Mouse (Mus musculus) ES-E14 (cell line): Measurements from ENCODE around the gene Eps8l2. TPM values are rescaled to one million over a fixed set of nuclear protein-coding genes. Genes with fewer than 3 reads are reported as not detected.

Source experiments
- DNase-seq: peaks from one replicate; pipeline ENCODE4 v3.0.0-alpha.2; 2013; ENCODE audit warnings: low read depth, low spot score
- H3K27ac ChIP-seq: 2 replicates; pipeline ENCODE4 v1.5.1; 2012; ENCODE audit warnings: low read depth, mild to moderate bottlenecking, low read length, moderate library complexity, mixed read lengths; ENCODE audit not compliant: poor library complexity, insufficient read depth, severe bottlenecking
- H3K36me3 ChIP-seq: 2 replicates; pipeline ENCODE4 v1.6.1; 2012; ENCODE audit warnings: mild to moderate bottlenecking, low read length, moderate library complexity, mixed read lengths; ENCODE audit not compliant: control insufficient read depth, poor library complexity, insufficient read depth, severe bottlenecking
- H3K4me1 ChIP-seq, 2 experiments: fragments of 150-350 bp in 1 of 2; sonication (generic) in 1 of 2; 2 replicates each; pipeline ENCODE4 v1.6.1; 2012; ENCODE audit warnings: low read length in 2 of 2, mild to moderate bottlenecking in 1 of 2, mixed read lengths in 1 of 2; ENCODE audit not compliant: control insufficient read depth in 2 of 2, insufficient read depth in 2 of 2, poor library complexity in 1 of 2
- H3K4me3 ChIP-seq, 2 experiments: fragments of 150-350 bp in 1 of 2; sonication (generic) in 1 of 2; 2 replicates each; pipeline ENCODE4 v1.5.1; 2012; ENCODE audit warnings: low read length in 2 of 2, low read depth in 1 of 2, mild to moderate bottlenecking in 1 of 2, mixed read lengths in 1 of 2; ENCODE audit not compliant: insufficient read depth in 1 of 2, poor library complexity in 1 of 2, severe bottlenecking in 1 of 2
- H3K9ac ChIP-seq: 2 replicates; pipeline ENCODE4 v1.6.1; 2012; ENCODE audit warnings: low read depth, mild to moderate bottlenecking, low read length, mixed read lengths; ENCODE audit not compliant: poor library complexity, insufficient read depth, severe bottlenecking
- H3K9me3 ChIP-seq: fragments of 150-350 bp; sonication (generic); 2 replicates; pipeline ENCODE4 v1.6.1; 2012; ENCODE audit warnings: low read depth, mild to moderate bottlenecking, low read length; ENCODE audit not compliant: control insufficient read depth, insufficient read depth
- CHD2 ChIP-seq: IDR thresholded peaks from 2 replicates; pipeline ENCODE4 v1.6.1; 2014; ENCODE audit warnings: mild to moderate bottlenecking, low read depth, low read length, inconsistent platforms
- HCFC1 ChIP-seq: IDR thresholded peaks from 2 replicates; pipeline ENCODE4 v1.6.1; 2012; ENCODE audit warnings: low read length, inconsistent platforms, borderline replicate concordance; ENCODE audit not compliant: insufficient read depth
- MAFK ChIP-seq: IDR thresholded peaks from 2 replicates; pipeline ENCODE4 v1.6.1; 2014; ENCODE audit warnings: mild to moderate bottlenecking, low read depth, low read length, inconsistent platforms; ENCODE audit not compliant: insufficient read depth
- ZC3H11A ChIP-seq: IDR thresholded peaks from 2 replicates; pipeline ENCODE4 v1.6.1; 2012; ENCODE audit warnings: low read depth, mild to moderate bottlenecking, inconsistent platforms, low read length, borderline replicate concordance
- ZNF384 ChIP-seq: IDR thresholded peaks from 2 replicates; pipeline ENCODE4 v1.6.1; 2012; ENCODE audit warnings: low read depth, low read length, inconsistent platforms
- in situ Hi-C, 2 experiments: fragments of 600-800 bp; cut with MboI; formaldehyde crosslinking; loops; one replicate each; pipeline ENCODE4 v1.15.1; 2025; ENCODE audit warnings: low sequenced_read_pairs in 2 of 2, inconsistent platforms in 1 of 2; ENCODE audit not compliant: unreplicated experiment in 2 of 2
- total RNA-seq: library from RNA; depleted of rRNA; stranded (reverse); fragments of 300-350 nt; gene quantifications from 2 replicates; pipeline ENCODE4 v1.2.3, GENCODE M21; 2012; rRNA removed

Eps8l2 gene
- total RNA-seq, 1 experiment: 10.4 TPM

DNA sequence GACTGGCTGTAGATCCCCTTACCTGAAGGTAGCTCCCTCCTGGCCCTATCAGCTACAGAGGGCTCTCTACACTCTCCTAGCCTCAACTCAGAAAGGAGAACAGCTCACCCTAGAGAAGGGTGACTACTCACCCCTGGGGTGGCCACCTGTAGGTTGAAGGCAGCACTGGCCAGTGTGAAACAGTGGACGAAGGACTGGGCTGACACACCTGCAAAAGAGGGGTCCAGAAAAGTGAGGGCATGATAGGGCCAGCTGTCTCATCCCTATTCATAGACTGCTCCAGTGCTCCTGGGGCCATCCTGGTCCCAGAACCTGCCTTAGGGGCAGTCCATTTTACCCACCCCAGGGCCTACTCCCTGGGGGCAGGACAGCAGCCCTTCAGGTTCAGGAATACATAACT, 73.0 kb downstream of the Eps8l2 start:
- H3K27ac ChIP-seq: no peak overlapping the region
- peaks cover 12% of the 10 kb centered on the region; the same call in 1 of the 2 replicates for H3K36me3 ChIP-seq
- H3K4me3 ChIP-seq: no peak overlapping the region
- in situ Hi-C loops: no loop called here
- H3K9me3 ChIP-seq: no peaks in the 10 kb centered on the region
- H3K4me1 ChIP-seq: peaks cover 6 to 11% of the 10 kb centered on the region in 2 experiments; a peak in 3 of 4 replicates
- TF ChIP-seq ZC3H11A: no peak
- TF ChIP-seq CHD2: no peak
- no peak for TF ChIP-seq MAFK
- no peak for TF ChIP-seq ZNF384
- no peak for TF ChIP-seq HCFC1
- H3K9ac ChIP-seq: no peak overlapping the region
- no peak for DNase-seq

Other genes with a start within 250 kb of the Eps8l2 start
- gene Sigirr, start 238.3 kb upstream of the Eps8l2 start, total RNA-seq: 18.2 and 56.2 TPM in 2 replicates
- 26.4 and 102 TPM in 2 replicates for gene Ano9, start 221.1 kb upstream of the Eps8l2 start, total RNA-seq
- gene Ptdss2, start 216.5 kb upstream of the Eps8l2 start, total RNA-seq: 65.1 and 82.8 TPM in 2 replicates
- gene Rnh1, start 166.0 kb upstream of the Eps8l2 start, total RNA-seq: 61.9 and 70.3 TPM in 2 replicates
- gene Hras, start 144.9 kb upstream of the Eps8l2 start, total RNA-seq: 130 and 133 TPM in 2 replicates
- 3.3 and 3.9 TPM in 2 replicates for gene Lrrc56, start 144.7 kb upstream of the Eps8l2 start, total RNA-seq
- gene Lmntd2, start 124.8 kb upstream of the Eps8l2 start, total RNA-seq: 4.0 and 6.4 TPM in 2 replicates
- 32.2 and 44.3 TPM in 2 replicates for gene Rassf7, start 123.0 kb upstream of the Eps8l2 start, total RNA-seq
- 101 and 107 TPM in 2 replicates for gene Phrf1, start 110.1 kb upstream of the Eps8l2 start, total RNA-seq
- gene Irf7, start 72.4 kb upstream of the Eps8l2 start, total RNA-seq: 0.58 and 0.67 TPM in 2 replicates
- gene Cdhr5, start 62.1 kb upstream of the Eps8l2 start, total RNA-seq: 0.13 and 0.26 TPM in 2 replicates
- gene Sct, start 59.7 kb upstream of the Eps8l2 start, total RNA-seq: 12.0 and 31.9 TPM in 2 replicates
- 0.76 and 0.95 TPM in 2 replicates for gene Drd4, start 46.9 kb upstream of the Eps8l2 start, total RNA-seq
- 23.7 and 31.1 TPM in 2 replicates for gene Deaf1, start 11.2 kb upstream of the Eps8l2 start, total RNA-seq
- 7.3 and 9.7 TPM in 2 replicates for gene Tmem80, start 11.1 kb upstream of the Eps8l2 start, total RNA-seq
- 327 and 432 TPM in 2 replicates for gene Taldo1, start 53.3 kb downstream of the Eps8l2 start, total RNA-seq
- gene Gatd1, start 75.3 kb downstream of the Eps8l2 start, total RNA-seq: 25.9 and 41.2 TPM in 2 replicates
- 1.5 and 2.7 TPM in 2 replicates for gene Cend1, start 90.6 kb downstream of the Eps8l2 start, total RNA-seq
- 16.2 and 19.8 TPM in 2 replicates for gene Slc25a22, start 99.0 kb downstream of the Eps8l2 start, total RNA-seq
- gene Pidd1, start 105.1 kb downstream of the Eps8l2 start, total RNA-seq: 23.4 and 36.0 TPM in 2 replicates
- 3,085 and 4,150 TPM in 2 replicates for gene Rplp2, start 108.5 kb downstream of the Eps8l2 start, total RNA-seq
- gene Pnpla2, start 116.3 kb downstream of the Eps8l2 start, total RNA-seq: 10.7 and 12.7 TPM in 2 replicates
- gene Cracr2b, start 122.2 kb downstream of the Eps8l2 start, total RNA-seq: 5.8 and 11.7 TPM in 2 replicates
- gene Cd151, start 128.5 kb downstream of the Eps8l2 start, total RNA-seq: 238 and 257 TPM in 2 replicates
- gene Polr2l, start 136.3 kb downstream of the Eps8l2 start, total RNA-seq: 110 and 120 TPM in 2 replicates
- gene Tspan4, start 136.4 kb downstream of the Eps8l2 start, total RNA-seq: 75.9 and 98.8 TPM in 2 replicates
- gene Chid1, start 201.0 kb downstream of the Eps8l2 start, total RNA-seq: 30.1 and 46.1 TPM in 2 replicates
- gene Ap2a2, start 223.3 kb downstream of the Eps8l2 start, total RNA-seq: 98.8 and 103 TPM in 2 replicates